Mouse (Mus musculus) adipocyte (in vitro differentiated cells): ENCODE measurements around the gene Edf1.
"Not testable (repeated sequence)": the region's sequence is repeated elsewhere in the genome, so short reads cannot be mapped to it uniquely, and the experiment has no call there.

Source experiments
- DNase-seq: peaks from one replicate; pipeline ENCODE4 v3.0.0-alpha.2; 2016; ENCODE audit warnings: low spot score

The Edf1 gene

DNA sequence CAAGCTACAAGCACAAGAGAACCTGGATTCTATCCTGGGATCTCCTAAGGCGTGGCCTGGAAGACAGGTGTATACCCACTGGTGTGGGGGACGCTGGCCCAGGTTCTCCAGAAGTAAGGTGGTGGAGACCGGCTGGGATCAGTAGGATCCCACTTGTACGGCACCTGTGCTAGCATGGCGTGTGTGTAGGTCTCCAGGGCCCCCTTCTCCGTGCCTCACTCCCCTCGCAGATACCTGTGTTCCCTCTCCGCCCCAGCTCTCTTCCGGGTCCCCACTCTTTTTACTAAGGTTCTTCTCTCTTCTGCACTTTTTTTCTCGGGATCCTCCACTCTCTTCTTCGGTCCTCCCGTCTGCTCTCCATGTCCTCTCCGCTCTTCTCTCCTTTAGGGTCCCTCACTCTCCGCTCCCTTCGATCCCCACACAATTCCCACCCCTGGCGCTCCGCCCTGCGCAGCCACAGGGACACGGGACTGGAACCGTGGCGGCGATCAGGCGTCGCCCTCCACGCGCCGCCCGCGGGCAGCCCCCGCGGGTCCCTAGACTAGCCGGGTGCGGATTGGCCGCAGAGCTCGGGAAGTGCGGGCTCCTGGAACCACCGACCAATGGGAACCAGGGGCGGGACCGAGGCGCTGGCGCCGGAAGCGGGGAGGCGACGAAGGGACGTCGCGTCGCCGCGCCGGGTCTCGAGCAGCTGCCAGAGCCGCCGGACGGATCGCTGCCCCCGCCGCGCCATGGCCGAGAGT lies at the start of gene Edf1:
Gene Edf1, plus strand, starts transcription at position 627 of the 743 bp plus-strand sequence.
- peak; percentile 86 for DNase-seq

DNA sequence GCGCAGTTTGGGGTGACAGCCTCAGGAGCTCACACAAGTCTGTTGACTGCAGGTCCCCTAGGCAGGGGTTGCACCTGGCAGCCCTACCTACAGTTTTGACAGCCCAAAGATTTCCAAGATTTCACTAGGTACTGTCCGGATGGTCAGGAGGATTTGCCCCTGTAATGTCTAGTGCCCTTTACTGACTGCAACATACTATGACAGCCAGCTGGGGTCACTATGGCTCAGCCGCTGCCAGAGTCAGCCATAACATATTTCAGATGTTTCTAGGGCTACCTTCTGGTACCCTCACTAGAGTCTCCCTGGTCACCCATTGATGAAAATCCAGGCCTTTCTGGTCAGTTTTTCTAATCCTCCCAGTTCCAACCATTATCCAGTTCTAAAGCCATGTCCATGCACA lies 47.7 kb upstream of the Edf1 start:
- DNase-seq = peak; percentile 35

DNA sequence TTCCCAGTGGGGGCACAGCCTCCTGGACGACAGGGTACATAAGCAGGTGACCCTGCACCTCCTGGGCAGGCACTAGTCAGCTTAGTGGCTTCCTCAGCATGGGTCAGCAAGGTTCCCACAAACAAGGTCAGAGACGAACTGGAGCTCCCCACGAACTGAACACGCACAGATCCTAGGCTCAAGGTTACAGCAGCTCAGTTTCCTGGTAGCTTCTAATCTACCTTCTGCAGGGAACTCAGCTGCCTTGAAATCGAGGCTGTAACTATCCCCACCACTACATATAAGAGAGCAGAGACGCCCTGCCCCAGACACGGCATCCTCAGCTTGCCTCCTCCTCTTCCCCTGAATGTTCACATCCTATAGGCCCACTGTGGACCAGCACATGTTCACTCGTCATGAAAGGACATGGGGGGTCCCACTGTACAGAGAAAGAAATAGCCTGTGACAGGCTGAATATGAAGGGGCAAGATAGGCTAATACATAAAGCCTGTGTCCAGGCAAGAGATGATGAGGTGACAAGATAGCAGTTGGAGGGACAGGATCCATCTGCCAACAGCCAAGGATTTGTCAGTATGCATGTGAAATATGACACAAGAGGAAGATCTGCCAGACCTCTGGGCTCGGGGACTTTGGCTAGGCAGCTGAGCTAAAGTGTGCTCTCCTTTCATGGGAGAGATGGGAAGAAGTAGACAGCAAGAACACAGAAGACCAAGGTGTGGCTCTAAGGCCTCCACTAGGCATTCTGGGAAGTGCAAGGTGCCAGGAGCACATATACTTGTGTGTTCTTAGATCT lies 30.9 kb upstream of the Edf1 start:
- no peak for DNase-seq

DNA sequence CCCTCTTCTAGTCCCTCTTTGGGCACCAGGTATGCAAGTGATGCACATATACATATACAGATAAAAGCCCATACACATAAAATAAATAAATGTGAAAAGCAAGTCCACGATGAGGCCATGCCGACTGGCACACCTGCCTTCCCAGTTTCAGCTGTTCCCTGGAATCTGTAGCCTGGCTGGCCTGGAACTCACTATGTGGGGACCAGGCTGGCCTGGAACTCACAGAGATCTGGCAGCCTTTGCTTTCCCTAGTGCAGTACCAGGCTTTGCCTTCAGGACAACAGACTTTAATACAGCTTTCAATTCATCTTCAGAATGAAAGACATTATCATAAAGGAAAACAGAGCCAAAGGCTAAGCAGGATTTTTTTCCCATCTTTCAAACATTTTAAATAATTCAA lies 23.9 kb upstream of the Edf1 start:
- peak; percentile 39 for DNase-seq

DNA sequence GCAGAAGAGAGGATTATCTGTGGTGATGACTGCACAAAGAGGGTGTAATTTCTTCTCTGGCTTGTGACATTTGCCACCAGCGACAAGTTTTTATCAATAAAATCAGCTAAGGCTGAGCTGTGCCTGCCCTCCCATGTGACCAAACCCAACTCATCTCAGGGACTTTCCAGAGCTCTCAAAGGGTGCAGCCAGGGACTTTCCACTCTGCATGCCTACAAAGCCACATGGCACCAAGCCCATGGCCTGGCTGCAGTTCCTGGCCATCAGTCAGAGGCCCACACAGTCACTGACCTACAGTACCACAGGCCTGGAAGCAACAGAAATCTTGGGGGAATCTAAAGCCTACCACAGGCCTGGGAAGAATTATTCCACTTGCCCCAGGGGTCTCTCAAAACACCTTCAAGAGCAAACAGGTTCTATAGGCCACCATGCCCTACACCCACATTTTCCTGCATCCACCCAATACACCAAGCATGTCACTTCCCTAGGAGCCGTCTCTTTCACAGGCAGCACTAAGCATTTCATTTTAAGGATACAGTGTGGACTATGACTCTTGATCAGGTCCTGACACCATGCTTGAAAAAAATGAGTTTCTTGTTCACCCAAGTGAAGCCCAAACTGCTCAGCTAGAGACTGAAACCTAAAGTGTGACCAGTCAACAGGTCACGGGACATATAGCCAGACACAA lies 23.3 kb upstream of the Edf1 start:
- peak; percentile 96 for DNase-seq

DNA sequence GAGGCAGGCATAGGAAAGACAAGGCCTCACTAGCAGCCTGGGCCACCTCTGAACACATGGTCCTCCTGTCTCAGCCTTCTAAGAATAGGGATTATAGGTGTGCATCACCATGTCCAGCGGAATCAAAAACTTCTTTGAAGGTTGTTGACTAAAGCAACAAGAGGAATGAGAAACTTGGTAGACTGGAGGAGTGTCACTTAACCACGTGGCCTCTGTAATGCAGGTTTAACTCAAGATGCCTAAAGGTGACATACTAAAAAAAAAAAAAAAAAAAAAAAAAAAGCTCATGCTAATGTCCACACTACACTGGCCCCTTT lies 22.8 kb upstream of the Edf1 start:
- DNase-seq = no peak

DNA sequence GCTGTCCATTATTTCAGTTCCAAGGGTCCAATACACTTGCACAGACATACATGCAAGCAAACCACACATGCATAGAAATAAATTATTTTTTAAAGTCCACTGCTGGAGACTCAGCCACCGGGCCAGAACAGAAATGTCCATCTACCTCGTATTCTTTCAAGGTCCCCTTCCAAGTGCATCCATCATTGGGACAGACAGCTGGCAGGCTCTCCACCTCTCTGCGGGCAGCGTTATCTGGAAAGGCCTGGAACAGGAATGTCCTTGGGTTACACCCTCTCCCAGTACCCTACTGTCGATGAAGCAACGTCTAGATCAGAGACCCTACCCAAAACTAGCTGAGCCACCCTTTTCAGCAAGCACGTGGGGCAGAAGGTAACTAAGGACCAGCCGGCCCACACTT lies 21.1 kb upstream of the Edf1 start:
- DNase-seq = peak; percentile 31

DNA sequence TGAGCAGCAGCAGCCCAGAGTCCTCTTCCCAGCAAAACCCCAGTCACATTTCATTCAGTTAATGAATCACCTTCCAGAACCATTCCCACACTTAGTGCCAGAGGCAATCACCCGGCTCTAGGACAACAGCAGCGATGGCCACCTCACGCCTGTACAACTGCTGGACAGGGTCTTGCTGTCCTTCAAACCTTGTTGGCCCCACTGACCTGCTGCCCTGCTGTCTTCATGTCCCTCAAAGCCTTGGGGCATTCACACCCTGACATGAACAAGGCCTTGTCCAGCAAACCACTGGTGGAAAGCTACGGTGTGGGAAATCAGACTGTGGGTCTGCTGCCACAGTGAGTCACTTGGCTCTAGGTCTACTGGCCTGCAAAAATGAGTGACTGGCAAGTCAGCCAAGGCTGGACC lies 17.1 kb upstream of the Edf1 start:
- DNase-seq = peak; percentile 41

DNA sequence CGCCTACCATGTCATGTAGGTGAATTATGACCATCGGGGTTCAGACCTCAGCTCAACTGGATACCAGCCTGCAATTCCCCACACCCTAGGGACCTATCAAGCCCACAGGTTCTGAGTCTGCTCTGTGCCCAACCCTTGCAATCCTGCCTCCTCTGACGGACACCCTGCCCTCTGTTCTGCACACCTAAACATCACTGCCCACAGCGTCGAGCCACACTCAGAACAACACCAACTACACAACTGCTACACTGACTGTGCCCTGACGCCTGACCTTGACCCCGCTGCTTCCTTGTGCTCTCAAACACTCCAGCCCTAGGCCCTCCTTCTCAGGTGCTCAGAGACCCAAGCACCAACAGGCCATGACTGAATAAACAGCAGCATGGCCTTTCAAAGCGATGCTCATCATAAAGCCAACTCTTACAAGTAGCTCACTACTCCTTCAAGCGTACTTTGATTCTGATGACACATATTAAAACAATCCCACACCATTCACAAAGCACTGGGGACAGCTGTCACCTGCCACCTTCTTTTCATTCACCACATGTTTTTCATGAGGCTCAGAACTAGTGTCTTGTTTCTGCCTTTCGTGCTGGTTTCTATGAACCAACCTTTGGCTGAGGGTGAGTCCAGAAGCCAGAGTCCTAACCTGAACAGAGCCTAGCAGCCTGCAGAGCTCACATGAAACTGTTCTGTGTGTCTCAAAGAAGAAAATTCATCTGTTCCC lies 15.8 kb upstream of the Edf1 start:
- DNase-seq = no peak

DNA sequence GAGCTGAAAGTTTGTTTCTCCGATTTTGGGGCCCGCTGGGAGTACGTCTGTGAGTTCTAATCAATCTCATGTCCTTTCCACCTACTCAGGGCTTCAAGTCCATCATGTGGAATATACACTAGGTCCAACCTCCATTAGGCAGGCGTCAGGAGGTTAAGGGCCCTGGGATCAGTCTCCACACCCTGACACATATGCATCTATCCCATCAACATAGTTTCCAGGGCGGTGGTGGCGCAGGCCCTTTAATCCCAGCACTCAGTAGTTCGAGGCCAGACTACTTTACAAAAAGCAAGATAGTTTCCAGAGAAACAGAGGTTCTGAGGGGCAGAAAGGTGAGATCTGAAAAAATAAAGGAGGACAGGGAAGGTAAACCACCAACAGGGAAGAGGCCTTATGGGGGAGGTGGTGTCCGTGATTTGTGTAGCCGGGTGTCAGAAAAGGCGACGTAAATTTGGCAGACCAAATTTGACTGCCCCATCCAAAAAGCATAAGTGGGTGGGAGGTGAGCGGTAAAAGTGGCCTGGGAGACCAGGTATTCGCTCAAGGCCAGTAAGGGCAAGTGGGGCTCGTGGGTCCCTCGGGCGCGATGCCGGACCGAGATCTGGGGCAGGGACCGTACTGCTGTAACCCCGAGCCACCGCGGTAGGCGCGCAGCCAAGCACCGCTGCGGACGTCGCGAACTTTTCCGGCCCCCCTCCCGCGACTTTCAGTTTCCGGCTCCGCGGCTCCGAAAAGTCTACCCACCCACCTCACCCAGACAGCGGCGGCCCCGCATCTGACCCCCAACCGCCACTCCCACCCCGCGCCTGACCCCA lies 11.4 kb upstream of the Edf1 start:
- peak; percentile 64 for DNase-seq

DNA sequence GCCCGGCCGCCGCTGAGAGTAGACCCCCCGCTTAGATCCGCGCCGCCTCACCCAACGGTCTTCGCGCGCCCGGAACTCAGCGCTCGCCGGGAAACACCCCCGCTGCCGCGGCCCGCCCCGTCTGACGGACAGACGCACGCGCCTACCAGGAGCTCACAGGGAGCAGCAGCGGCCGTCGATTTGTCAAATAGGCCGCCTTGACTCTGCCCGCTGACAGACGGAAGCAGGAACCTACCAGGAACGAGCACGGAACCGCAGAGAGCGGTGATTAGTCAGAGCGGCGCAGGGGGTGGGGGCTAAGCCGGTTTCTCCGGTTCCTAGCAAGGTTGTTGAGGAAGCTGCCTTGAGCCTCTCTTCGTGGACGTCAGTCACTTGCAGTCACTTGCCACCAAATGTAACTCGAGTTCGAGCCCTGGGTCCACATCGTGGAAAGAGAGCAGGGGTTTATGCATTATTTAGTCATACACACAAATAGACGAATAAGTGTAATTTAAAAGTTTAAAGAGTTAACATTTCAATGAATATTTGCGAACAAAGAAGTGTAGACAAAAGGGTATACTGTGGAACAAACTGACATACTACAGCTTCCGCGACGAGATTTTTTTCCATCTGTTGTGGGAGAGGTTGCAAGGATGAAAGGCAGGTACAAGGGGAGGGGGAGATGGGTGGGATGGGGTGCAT lies 10.7 kb upstream of the Edf1 start, which contains the start of gene Traf2:
Gene Traf2, minus strand, starts transcription at position 130 of the 681 bp plus-strand sequence.
- DNase-seq = peak; percentile 97

DNA sequence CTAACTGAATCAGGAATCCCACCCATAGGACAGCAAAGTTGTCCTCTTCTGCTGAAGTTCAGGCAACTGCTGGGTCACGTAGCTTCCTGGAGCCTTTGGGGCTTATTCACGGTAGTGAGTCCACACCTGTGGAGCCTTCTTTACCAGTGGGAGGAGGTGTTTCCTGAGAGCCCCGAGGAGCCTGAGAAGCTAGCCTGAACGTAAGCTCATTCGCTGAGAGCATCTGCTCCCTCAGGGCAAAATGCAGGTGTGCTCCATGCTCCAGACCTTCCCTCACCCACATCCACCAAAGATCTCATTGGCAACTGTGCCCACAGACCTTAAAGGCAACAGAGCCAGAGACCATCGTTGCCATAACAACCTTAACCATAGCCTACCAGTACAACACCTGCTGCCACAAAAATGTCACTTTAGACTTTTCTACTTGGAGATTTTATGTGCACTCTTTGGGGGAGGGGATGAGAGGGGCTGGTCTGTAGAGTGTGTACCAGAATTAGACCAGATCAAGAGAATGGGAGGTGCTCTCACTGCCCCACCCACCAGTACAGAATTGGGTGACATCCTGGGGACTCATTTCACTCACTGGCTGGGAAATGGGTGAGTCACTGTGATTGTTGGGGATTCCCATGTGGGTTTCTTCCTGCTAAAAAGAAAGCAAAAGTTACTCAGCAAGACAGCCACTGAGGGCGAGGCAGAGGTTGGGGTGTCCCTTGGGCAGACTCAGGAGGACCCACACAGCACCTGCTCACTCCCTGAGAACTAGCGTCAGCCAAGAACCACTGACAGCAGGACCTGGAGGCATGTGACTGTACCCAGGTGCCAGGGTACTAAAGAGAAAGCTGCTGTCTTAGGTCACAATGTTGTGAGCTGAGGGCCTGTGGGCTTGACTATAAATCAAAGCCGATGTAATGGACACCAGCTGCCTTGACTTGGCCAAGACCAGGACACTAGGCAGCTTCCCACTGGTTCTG lies 8.3 kb upstream of the Edf1 start:
- DNase-seq = peak; percentile 48

DNA sequence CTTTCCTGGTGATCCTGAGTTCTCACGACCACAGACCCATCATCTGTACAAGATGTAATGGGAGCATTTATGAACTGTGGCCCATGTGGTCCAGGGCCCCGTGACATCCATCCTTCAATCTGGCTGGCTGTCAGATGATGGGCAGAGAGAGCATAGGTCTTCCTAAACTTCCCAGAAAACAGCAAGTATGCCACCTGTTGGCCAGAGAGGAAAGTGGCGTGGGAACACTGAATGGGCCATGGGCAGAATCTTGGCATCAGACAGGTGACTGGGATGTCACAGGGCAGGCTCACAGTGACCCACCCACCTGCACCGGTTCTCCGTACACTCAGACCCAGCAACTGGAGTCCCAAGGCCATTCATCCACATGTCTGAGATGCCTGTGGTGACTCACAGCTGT lies 6.5 kb upstream of the Edf1 start:
- peak; percentile 78 for DNase-seq

DNA sequence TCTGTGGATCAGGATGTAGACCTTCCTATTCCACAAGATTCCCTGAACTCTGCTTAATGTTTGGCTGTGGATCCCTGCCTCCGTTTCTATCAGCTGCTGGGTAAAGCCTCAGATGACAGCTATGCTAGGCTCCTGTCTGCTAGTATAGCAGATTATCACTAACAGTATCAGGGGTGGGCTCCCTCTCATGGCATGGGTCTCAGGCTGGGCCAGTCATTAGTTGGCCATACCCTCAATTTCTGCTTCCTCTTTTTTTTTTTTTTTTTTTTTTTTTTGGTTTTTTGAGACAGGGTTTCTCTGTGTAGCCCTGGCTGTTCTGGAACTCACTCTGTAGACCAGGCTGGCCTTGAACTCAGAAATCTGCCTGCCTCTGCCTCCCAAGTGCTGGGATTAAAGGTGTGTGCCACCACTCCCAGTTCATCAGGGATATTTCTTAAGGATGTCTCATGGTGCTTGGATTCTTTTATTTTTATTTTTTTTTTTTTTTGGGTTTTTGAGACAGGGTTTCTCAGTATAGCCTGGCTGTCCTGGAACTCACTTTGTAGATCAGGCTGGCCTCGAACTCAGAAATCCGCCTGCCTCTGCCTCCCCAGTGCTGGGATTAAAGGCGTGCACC lies 4.4 kb upstream of the Edf1 start:
- not testable (repeated sequence) for DNase-seq

DNA sequence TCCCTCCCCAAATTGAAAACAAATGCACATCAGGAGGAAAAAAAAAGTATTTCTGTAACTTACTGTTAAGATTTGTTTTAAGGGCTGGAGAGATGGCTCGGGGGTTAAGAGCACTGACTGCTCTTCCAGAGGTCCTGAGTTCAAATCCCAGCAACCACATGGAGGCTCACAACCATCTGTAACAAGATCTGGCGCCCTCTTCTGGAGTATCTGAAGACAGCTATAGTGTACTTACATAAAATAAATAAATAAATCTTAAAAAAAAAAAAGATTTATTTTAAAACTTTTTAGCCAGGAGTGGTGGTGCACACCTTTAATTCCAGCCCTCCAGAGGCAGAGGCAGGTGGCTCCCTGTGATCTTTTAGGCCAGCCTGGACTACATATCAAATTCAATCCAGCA lies 2.2 kb upstream of the Edf1 start:
- DNase-seq = not testable (repeated sequence)

DNA sequence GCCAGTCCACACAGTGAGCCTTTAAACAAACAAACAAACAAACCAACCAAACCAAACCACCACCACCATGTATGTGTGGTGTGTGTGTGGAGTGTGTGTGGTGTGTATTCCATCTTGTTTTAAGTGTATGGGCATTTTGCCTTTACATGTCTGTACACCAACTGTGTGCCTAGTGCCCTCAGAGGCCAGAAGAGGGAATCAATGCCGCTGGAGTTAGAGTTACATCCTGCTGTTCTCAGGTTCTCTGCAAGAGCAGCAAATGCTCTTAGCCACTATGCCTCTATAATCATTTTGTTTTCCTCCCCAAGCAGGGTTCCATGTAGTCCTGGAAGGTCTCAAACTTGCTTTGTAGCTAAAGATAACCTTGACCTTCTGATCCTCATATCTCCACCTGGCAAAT lies 1.4 kb upstream of the Edf1 start:
- DNase-seq = no peak

DNA sequence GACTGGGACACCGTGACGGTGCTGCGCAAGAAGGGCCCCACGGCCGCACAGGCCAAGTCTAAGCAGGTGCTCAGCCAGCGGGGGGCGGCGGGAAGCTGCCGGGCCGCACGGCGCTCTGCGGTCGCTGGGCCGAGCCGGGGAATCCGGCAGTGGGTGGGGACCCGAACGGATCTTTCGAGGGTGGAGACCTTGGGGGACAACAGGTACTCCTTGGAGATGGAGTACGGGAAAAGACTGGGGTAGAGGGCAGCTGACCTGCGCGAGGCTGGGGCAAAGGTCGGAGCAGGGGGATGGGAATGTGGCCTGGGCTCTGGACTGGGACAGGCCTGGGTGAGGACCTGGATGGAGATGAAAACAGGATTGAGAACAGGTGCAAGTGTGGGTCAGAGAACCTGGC lies 315 bp downstream of the Edf1 start:
- DNase-seq = no peak

DNA sequence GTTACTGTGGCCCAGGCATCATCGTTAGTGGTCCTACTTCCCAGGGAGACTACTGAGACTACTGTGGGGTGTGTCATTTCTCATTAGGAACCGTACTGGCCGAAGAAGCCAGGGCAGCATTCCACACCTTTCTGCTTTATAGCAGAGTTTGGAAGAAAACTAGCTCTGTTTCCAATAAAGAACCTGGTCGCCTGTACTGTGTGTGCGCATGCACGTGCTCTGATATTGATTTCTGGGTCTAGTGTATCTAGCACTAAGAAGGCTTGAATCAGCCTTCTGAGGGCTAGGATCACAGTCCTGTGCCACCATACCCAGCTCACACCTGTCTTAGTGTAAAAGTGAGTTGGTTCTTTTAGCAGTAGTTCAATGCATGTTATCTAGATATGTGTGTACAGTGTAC lies 1.1 kb downstream of the Edf1 start:
- no peak for DNase-seq

DNA sequence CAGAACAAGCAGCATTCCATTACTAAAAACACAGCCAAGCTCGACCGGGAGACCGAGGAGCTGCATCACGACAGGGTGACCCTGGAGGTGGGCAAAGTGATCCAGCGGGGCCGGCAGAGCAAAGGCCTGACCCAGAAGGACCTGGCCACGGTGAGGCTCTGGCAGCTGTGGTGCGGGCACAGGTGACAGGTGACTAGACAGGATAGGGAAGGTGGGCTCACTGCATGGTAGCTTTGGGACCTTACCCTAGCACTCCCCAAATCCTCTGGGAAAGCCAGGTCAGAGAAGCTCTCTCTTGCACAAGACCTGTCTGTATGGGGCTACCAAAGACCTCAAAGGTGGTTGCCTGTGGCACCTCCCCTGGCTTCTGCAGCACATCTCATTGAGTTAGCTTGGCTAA lies 2.9 kb downstream of the Edf1 start:
- DNase-seq = no peak
